Mouse (Mus musculus) layer of hippocampus, adult 9-10 months (tissue): Measurements from ENCODE around the gene Ttll5.

Experiments used
- DNase-seq: peaks from one replicate; pipeline ENCODE4 v3.0.0; 2022; ENCODE audit warnings: low spot score

Gene Ttll5

GRCm38 (mm10) chr12:85928513-85928912 is 104.1 kb downstream of the Ttll5 start:
- DNase-seq, result no peak

- DNase-seq, result no peak
Measured at GRCm38 (mm10) chr12:85929711-85930110, 105.3 kb downstream of the Ttll5 start.

- no peak for DNase-seq
Measured at GRCm38 (mm10) chr12:85930713-85931112, 106.3 kb downstream of the Ttll5 start.

- DNase-seq, result no peak
Measured at GRCm38 (mm10) chr12:85933241-85933640, 108.8 kb downstream of the Ttll5 start.

DNA sequence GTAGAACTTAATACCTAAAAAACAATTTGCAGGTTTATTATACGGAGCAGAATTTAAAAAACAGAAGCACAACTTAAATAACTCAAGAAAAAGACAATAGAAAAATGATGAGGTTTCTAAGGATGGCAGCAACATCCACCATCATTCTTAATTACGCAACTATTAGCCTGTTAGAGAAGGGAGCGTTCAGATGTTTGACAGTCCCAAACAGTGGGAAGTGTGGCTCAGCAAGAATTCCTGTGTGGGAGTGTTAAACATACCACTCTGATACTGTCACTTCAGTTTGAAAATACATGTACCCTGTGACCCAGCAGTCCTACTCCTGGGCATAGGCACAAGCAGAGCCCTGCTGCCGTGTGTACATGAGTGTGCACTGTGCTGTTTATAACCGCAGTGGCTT is 112.9 kb downstream of the Ttll5 start:
- no peak for DNase-seq

DNA sequence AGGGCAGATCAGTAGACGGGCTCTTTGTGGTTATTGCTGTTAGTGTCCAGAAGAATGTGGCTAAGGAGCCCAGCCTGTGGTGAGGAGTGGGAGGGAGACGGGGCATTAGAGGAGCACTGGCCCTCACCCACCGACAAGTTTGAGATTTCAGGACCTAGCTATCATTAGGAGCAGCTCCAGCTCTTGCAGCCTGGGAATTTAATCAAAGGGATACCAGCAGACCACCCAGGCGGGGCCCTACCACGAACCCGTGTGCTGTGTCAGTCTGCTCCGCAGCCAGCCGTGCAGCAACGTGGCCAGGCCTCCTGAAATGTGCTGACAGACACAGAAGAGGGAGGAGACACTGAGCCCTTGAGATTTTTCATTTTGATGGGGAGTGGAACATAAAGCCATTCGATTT is 119.0 kb downstream of the Ttll5 start:
- DNase-seq, result no peak

GRCm38 (mm10) chr12:85944419-85944818 is 120.0 kb downstream of the Ttll5 start:
- no peak for DNase-seq

GRCm38 (mm10) chr12:85947161-85947560 is 122.7 kb downstream of the Ttll5 start:
- no peak for DNase-seq

DNA sequence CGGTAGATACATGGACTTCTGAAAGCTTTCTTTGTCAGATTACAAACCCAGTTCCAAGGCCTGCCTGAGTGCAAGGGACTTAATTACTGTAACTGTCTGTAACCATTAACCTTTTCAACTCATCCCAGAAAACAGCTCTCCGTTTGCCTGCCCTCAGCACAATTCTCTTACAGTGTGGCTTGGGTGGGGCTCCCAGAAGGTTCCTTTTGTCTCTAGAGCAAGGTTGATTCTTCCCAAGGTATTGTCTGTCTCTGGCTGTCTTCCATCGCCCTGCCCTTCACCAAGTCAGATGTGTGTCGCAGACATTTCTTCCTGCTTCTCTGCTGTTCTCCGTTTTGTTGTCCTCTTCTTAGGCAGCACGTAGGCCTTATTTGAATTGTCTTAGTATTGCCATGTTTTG is 125.2 kb downstream of the Ttll5 start:
- DNase-seq, result no peak

DNA sequence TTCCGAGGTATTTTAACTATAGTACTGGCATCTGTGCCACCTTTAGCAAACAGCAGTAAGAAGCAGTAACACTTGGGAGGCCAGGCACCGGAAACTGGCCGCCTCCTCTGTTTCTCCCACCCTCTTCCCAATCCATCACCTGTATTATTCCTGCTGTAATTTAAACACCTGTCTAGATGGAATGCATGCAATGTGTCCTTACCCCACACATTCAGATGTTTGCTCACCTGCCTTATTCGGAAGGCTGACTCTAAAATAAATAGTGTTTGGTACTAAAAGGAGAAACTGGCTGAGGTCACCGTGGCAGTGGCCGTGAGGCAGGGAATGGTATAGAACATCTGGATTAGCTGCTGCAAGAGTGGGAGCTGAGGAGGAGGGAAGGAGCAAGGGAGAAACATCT is 125.9 kb downstream of the Ttll5 start:
- DNase-seq, result no peak

DNA sequence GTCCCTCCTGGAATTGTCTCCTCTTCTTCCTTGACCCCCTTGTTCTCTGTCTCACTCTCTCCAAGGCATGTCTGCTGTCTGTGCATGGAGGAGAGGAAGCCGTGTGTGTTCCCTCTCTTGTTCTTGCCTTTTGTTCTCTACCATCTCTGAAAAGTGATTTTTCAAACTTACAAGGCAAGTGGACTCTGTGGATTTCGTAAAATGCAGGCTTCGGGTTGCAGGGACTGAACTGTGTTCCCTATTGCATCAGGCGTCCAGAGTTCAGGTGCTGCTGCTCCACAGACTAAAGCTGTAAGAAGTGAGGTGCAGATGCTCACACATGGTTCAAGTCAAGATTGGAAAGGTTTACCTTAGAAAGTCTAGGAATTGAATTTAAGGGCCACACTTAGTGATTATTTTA is 126.6 kb downstream of the Ttll5 start:
- no peak for DNase-seq

- DNase-seq, result no peak
Measured at GRCm38 (mm10) chr12:85951822-85952221, 127.4 kb downstream of the Ttll5 start.

GRCm38 (mm10) chr12:85952349-85952748 is 127.9 kb downstream of the Ttll5 start:
- DNase-seq, result no peak

DNA sequence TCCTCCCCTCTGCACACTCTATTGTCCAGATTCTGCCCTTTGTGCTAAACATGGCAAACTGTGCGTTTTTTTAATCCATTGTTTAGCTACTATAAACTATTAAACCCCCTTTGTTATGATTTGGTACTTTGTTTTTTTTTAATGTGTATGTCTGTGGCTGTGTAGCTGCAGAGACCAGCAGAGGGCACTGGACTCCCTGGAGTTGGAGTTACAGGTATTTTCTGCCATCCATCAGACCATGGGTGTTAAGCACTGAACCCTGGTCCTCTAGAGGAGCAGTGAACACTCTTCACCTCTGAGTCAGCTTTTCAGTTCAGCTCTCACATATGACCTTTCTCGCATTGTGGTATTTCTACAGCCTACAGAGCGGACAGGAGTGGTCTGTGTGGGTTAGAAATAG is 129.7 kb downstream of the Ttll5 start:
- DNase-seq, result no peak

GRCm38 (mm10) chr12:85955062-85955461 is 130.6 kb downstream of the Ttll5 start:
- no peak for DNase-seq

GRCm38 (mm10) chr12:85955690-85956089 is 131.2 kb downstream of the Ttll5 start:
- no peak for DNase-seq

- DNase-seq, result no peak
Measured at GRCm38 (mm10) chr12:85956251-85956650, 131.8 kb downstream of the Ttll5 start.

DNA sequence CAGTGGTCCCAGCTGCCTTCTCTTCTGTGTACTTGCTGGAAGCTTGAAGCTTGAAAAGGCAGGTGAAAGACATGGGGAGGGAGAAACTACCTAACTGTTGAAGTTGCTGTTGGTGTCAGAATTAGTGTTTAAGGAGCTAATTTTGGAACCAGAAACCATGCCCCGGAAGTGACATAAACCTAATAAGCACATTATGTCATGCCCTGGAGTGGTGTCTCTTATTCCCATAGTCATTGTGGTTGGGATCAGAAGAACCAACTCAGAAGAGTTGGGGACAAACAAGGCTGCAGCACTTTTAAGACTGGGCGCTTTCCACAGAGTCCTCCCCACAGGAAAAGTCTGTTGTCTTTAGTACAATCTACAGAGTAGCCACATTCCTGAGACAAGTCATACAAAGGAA is 134.0 kb downstream of the Ttll5 start:
- DNase-seq, result no peak

DNA sequence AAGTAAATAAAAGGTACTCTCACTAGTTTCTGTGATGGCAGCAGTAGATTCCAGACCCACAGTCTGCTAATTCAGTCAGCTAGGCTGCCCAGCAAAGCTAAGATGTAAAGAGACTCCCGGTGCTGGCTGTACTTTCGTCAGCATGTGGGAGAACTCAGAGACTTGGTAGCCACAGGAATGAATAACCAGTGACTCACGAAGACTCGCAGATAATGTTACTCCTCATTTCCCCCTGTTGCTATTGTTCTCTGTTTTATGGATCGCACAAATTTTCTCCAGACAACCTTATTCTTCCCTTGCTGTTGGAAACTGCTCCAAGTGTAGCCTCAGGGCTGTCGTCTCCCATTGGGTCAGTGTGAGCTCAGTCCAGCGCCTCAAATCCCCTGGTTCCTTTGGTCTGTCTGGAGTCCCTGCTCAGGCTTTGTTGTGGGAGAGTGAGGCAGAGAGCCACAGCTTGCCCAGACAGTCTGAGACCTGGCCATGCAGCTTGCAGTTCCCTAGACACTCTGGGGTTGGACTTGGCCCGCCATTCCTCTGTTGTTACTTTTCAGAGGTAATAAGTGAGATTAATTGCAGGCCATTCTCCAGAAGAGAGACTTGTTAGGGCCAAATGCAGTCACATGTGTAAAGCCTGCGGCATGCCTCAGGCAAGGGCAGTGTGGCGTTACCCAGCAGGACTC is 135.5 kb downstream of the Ttll5 start:
- no peak for DNase-seq

GRCm38 (mm10) chr12:85960699-85961098 is 136.2 kb downstream of the Ttll5 start:
- DNase-seq, result no peak

- DNase-seq, result no peak
Measured at GRCm38 (mm10) chr12:85963160-85963559, 138.7 kb downstream of the Ttll5 start.

DNA sequence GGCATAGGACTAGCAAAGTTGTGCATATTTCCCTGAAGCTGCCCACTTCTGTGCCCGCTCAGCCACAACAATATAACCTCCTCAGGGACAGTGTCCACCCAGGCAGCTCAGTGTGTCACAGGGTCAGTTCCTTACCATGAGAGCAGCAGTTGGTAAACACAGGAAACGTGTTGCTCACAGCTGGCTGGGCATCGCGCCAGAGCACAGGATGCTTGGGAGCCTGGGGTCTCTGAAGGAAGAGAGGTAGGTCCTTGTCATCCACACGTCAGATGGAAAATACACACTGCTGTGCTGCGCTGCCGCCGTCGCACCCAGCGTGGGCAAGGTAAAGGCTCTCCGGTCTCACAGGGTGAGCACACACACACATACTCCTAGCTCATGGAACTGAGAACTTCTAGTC is 139.2 kb downstream of the Ttll5 start:
- no peak for DNase-seq

DNA sequence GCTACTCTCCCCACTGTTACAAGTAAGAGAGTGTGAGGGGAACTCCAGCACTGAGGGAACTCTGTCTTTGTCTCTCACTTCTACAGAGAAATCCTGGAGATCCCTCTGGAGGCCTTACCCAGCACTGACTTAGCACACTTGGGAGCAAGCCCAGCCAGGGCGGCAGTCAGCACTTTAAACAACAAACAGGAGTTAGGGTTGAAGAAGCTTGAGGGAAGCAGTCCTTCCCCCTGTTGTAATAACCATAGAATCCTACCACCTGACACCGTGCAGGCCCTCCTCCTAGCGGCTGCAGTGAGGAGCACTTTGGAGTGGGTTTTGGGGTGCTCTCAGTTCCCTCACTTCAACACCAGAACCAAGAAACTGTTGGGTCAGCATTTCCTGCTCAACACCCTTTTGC is 140.0 kb downstream of the Ttll5 start:
- no peak for DNase-seq

- DNase-seq, result no peak
Measured at GRCm38 (mm10) chr12:85967812-85968211, 143.4 kb downstream of the Ttll5 start.

DNA sequence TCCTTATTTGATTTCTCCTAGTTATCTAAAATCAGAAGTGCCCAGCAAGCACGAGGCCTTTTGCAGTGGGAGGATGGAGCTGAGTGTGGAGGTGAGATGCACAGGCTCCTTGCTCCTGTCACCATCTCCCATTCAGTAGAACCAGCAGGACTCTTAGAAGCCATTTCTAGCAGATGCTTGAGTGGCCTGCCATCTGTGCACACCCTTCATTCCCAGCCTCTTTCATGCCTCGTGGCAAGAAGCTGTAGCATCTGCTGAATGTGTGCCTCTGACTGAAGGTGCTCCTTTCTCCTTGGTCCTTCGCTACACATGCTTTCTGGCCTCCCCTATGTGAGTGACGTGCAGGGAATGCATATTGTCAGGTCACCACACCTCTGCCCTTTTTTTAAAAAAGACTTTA is 143.9 kb downstream of the Ttll5 start:
- no peak for DNase-seq
